Mouse (Mus musculus): ENCODE data around the gene Samhd1.

Samhd1 gene

GRCm38 (mm10) chr2:157099532-157100318 is 35.3 kb downstream of the Samhd1 start:
- no peak for DNase-seq (ENCODE audit: low spot score in 2 of 2)

GRCm38 (mm10) chr2:157095005-157095755 is 39.9 kb downstream of the Samhd1 start:
- DNase-seq (ENCODE audit: low spot score in 2 of 2) = peak in 1 of 2 experiments; percentile 48

DNA sequence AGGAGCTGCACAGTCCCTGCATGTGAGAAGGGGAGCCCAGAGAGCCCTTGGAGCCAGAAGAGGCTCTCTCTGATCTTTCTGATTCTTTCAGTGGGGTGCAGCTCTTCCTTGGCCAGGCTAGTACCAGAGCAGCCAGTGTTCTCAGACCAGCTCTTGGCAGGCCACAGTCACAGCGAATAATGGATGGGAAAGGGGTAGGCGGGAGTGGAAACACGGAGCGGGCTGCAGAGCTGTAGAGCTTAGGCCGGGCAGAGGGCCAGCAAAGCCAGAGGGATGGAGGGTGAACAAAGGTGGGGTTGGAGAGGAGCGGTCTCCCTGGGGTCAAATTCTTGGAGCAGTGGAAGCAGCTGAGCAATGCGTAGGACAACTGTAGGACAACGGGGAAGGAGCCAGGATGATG is 43.0 kb downstream of the Samhd1 start:
- no peak for DNase-seq (ENCODE audit: low spot score in 2 of 2)

DNA sequence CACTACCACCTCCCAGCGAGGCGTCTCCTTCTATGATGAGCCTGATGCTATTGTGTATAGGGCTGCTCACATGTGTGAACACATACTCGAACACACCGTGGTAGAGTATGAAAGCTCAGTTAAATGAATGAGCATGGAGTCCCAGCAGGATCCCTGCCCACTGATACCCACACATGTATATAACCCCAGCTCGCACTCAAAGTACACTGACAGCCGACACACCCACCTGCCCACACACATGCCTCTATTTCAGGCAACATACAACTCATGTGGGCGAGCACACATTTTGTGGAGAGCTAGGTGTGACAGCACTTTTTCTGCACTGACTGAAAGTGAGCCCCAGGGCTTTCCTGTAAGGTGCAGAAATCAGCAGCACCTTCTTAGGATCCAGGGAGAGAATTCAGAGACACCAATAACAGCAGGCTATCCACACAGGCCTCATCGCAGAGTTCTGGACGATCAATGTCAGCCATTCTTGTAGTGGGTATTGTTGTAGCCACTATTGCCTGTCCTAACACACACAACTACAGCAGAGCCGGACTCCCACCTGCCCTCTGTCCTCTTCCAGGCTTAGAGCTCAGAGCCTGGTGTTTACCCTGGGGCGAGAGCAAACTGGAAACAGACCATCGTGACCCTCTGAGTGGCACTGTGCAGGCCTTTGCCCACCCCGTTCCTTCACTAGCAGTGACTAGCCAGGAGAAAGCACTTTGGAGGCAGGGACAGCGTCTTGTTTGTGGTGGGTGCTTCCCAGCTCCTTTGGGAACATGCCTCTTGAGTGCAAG is 47.3 kb downstream of the Samhd1 start:
- DNase-seq (ENCODE audit: low spot score in 2 of 2) = no peak

- DNase-seq (ENCODE audit: low spot score in 2 of 2) = no peak
These were observed 48.3 kb downstream of the Samhd1 start, which contains the start of gene Tldc2 for GRCm38 (mm10) chr2:157086796-157087195. Gene Tldc2, plus strand, starts transcription at chr2:157087055.

DNA sequence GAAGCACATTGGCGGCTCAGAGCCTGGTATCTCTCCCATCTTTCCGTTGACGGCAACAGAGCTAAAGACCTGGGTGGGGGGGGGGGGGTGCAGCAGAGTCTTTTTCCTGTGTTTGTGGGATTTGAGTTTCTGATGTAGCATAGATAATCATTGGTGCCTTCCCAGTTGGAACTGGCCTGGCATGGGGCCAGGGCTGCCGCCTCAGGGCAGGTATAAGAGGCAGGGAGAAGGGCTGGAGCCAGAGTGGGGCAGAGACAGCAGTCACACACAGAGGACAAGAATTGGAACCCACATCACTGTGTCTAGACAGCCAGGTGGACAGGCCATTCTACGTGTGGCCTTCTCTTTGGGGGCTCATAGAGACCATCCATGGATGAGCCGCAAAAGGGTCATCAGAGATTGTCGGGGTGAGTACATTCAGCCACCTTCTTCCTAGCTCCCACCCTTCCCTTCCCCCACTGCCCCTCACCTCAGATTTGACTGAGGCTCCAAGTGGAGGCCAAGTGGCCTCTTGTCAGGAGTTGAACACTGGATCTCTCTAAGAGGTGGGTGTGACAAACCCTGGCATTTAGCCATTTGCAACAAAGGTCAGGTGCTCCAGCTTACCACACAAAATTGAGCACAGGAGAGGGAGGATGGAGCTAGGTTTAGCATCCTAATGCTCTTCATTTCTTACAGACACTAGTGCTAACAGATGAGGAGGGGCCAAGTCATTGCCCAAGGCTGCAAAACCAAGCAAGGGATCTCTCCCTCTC is 50.1 kb downstream of the Samhd1 start:
- DNase-seq (ENCODE audit: low spot score in 2 of 2) = no peak

DNA sequence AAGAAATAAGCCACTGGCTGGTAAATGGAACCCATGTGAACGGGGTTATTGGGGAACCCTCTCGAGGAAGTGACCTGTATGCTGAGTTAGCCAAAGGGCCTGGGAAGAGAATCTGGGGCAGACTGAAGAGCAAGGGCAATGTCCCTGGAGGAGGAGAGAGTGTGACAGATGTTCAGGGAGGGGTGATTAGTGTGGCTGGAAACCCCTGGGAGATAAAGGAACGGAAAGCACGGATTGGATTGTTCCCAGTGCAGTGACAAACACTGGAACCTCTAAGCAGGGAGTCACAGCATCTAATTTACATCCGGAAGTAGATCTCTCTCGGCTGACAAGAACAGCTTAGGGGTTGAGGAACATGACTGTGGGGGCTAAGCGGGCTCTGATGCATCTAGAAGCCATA is 53.1 kb downstream of the Samhd1 start:
- DNase-seq (ENCODE audit: low spot score in 2 of 2) = no peak

- DNase-seq (ENCODE audit: low spot score in 2 of 2) = no peak
These were observed 53.7 kb downstream of the Samhd1 start for GRCm38 (mm10) chr2:157081331-157081730.

GRCm38 (mm10) chr2:157079701-157080180 is 55.3 kb downstream of the Samhd1 start:
- DNase-seq (ENCODE audit: low spot score in 2 of 2) = no peak

GRCm38 (mm10) chr2:157078793-157079700 is 56.0 kb downstream of the Samhd1 start, which contains the start of gene Soga1:
Gene Soga1, minus strand, starts transcription at chr2:157079254.
- peak; percentile 90 for DNase-seq (ENCODE audit: low spot score in 2 of 2)

- DNase-seq (ENCODE audit: low spot score in 2 of 2) = no peak
These were observed 56.8 kb downstream of the Samhd1 start for GRCm38 (mm10) chr2:157078059-157078792.

GRCm38 (mm10) chr2:157077641-157078058 is 57.4 kb downstream of the Samhd1 start:
- peak; percentile 81 to 83 for DNase-seq (ENCODE audit: low spot score in 2 of 2)

- DNase-seq (ENCODE audit: low spot score in 2 of 2) = no peak
These were observed 57.9 kb downstream of the Samhd1 start for GRCm38 (mm10) chr2:157077160-157077559.

DNA sequence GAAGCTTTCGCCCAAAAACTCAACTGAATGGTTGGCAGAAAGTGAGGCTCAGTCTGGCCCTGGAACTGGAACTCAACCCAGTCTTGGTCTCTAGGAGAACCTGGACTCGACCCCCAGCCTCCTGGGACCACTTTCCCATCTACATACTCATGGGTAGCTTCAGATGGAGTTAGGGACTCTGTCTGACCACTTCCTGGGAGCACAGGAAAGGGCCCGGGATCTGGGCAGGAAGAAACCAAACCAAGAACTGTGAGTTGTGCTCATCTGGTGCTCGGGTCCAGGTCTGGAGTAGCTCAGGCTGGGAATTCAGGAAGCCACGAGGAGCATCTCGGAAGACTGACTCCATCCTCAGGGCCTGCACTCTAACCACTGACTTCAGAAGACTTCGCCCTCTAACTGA is 58.5 kb downstream of the Samhd1 start:
- no peak for DNase-seq (ENCODE audit: low spot score in 2 of 2)

DNA sequence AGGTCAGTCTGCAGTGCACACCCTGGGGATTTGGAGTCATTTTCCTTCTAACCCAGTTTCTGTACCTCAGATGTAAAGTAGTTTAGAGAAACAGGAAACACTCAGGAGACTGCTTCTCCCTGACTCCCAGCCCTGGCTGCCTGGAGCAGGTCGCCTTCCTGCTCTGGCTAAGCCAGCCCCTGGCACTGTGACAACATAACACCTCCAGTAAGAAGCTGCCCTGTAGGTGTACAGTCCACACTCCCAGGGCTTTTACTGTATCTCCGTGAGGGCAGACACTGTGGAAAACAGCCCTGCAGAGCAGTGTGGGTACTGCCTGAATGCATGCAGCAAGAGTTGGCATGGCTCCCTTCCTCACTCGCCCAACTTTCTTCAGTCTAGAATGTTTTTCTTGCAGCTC is 59.4 kb downstream of the Samhd1 start:
- DNase-seq (ENCODE audit: low spot score in 2 of 2) = no peak

GRCm38 (mm10) chr2:157075226-157075625 is 59.8 kb downstream of the Samhd1 start:
- DNase-seq (ENCODE audit: low spot score in 2 of 2) = no peak

GRCm38 (mm10) chr2:157074772-157075171 is 60.3 kb downstream of the Samhd1 start:
- DNase-seq (ENCODE audit: low spot score in 2 of 2) = no peak

DNA sequence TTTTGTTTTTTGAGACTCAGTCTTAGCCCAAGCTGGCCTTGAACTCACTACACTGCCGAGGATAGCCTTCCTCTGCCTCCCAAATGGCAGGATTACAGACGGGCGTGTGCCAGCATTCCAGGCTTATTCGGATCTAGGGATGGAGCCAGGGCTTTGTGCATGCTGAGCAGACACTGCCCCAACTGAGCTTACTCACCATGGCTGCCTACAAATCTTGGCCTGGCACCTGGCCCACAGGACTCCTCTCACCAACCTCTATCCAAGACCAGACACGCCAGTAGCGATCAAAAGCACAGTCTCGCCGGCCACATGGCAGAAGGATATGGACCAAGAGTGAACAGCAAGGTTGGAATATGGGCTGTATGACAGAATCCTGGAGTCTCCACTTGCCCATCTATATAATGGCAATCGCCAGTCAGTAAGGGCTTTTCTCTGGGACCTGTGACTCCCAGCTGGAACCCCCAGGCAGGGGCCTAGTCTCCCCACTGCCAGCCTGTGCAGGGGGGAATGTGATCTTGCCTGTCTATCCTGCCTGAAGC is 60.8 kb downstream of the Samhd1 start:
- DNase-seq (ENCODE audit: low spot score in 2 of 2) = peak in 1 of 2 experiments; percentile 44
